Mouse (Mus musculus) CH12.LX (cell line): Measurements from ENCODE around the gene Atp23.

Experiments used
- CTCF ChIP-seq, 2 experiments: IDR thresholded peaks in 1 of 2; conservative IDR thresholded peaks in 1 of 2; 2 replicates each; pipeline ENCODE4 v1.5.1; 2011 to 2012; ENCODE audit warnings: low read depth in 2 of 2, low read length in 2 of 2, improper control_type of control experiment in 1 of 2, inconsistent platforms in 1 of 2, mild to moderate bottlenecking in 1 of 2, moderate library complexity in 1 of 2
- HCFC1 ChIP-seq: IDR thresholded peaks from 2 replicates; pipeline ENCODE4 v1.6.1; 2012; ENCODE audit warnings: low read depth, mild to moderate bottlenecking, inconsistent platforms, low read length, improper control_type of control experiment
- MAX ChIP-seq: IDR thresholded peaks from 2 replicates; pipeline ENCODE4 v1.6.1; 2011; ENCODE audit warnings: low read length, improper control_type of control experiment
- NELFE ChIP-seq: IDR thresholded peaks from 2 replicates; pipeline ENCODE4 v1.6.1; 2011; ENCODE audit warnings: low read depth, low read length, improper control_type of control experiment
- NRF1 ChIP-seq: IDR thresholded peaks from 2 replicates; pipeline ENCODE4 v1.6.1; 2014; ENCODE audit warnings: low read depth, mild to moderate bottlenecking, inconsistent platforms, low read length, improper control_type of control experiment, moderate library complexity
- POLR2A ChIP-seq: IDR thresholded peaks from 2 replicates; pipeline ENCODE4 v1.6.1; 2011; ENCODE audit warnings: low read depth, mild to moderate bottlenecking, improper control_type of control experiment, low read length
- POLR2AphosphoS2 ChIP-seq: IDR thresholded peaks from 2 replicates; pipeline ENCODE4 v1.6.1; 2011; ENCODE audit warnings: low read depth, low read length, improper control_type of control experiment
- RCOR1 ChIP-seq: conservative IDR thresholded peaks from 2 replicates; pipeline ENCODE4 v1.6.1; 2012; ENCODE audit warnings: low read depth, mild to moderate bottlenecking, inconsistent platforms, low read length, improper control_type of control experiment
- ZMIZ1 ChIP-seq: IDR thresholded peaks from 2 replicates; pipeline ENCODE4 v1.6.1; 2012; ENCODE audit warnings: low read depth, mild to moderate bottlenecking, inconsistent platforms, low read length, improper control_type of control experiment

DNA sequence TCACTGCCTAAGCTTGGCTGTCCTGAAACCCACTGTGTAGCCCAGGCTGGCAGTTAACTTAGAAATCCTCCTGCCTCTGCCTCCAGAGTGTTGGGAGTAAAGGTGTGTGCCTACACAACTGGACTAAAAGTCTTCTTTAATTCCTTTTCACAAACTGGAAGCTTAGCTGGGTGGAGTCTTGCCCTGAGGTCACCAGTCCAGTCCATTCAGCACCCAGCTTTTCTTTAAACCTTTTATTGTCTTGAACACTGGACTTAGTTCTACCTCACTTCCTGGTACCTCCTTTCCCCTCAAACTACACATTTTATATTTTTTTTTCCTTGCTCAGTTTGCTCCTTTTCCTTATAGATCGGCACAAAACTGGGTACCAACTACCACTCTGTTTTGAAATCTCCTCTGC is 10.3 kb upstream of the Atp23 start:
- TF ChIP-seq POLR2A: no peak
- TF ChIP-seq HCFC1: no peak
- no peak for TF ChIP-seq CTCF (conservative IDR thresholded peaks at IDR 0.05 in 1 of 2, IDR thresholded peaks at IDR 0.05 in 1 of 2; ENCODE audit: low read depth in 2 of 2, low read length in 2 of 2)
- no peak for TF ChIP-seq RCOR1
- TF ChIP-seq MAX: no peak
- TF ChIP-seq ZMIZ1: no peak
- TF ChIP-seq NRF1: no peak
- no peak for TF ChIP-seq NELFE
- no peak for TF ChIP-seq POLR2AphosphoS2
